Mouse (Mus musculus) megakaryocyte, embryonic 14.5 days (primary cell): Measurements from ENCODE around the gene C1qtnf12.

Experiments used
- FLI1 ChIP-seq: IDR thresholded peaks from 2 replicates; pipeline ENCODE4 v1.6.1; 2012; ENCODE audit warnings: low read length, inconsistent platforms, mixed read lengths
- GATA1 ChIP-seq: IDR thresholded peaks from 3 replicates; pipeline ENCODE4 v1.6.1; 2012; ENCODE audit warnings: mixed read lengths, low read length, inconsistent platforms, borderline replicate concordance

DNA sequence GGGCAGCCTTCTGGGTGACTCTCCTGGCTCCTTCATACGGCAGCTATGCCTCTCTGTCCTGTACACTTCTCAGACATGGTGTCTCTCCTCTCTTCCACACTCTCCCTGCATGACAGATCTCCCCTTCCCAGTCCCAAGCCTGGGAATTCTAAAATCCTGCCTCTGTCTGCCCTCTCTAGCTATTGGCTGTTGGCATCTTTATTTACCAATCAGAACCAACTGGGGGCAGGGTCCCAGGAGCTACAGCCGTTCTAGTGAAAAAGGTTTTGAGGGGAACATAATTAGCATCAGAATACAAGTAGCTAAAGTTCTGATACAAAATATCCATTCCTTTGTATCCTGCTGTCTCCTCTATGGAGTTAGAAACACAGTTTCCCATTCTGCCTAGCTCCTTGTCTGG is 21.7 kb downstream of the C1qtnf12 start:
- no peak for TF ChIP-seq GATA1
- no peak for TF ChIP-seq FLI1
